Mouse (Mus musculus) cortical plate, adult 2 months (tissue): ENCODE data around the gene Phldb3. TPM values are rescaled to one million over a fixed set of nuclear protein-coding genes. Genes with fewer than 3 reads are reported as not detected.

Experiments used
- H3K27ac ChIP-seq: fragments of 200-500 bp; 2 replicates; pipeline ENCODE4 v1.5.1; 2012; ENCODE audit warnings: low read length, control low read depth, inconsistent platforms; ENCODE audit not compliant: insufficient read depth
- H3K4me1 ChIP-seq: fragments of 200-500 bp; 2 replicates; pipeline ENCODE4 v1.6.1; 2011; ENCODE audit warnings: low read length; ENCODE audit not compliant: control insufficient read depth, insufficient read depth
- H3K4me3 ChIP-seq: fragments of 200-500 bp; 2 replicates; pipeline ENCODE4 v1.5.1; 2011; ENCODE audit warnings: mild to moderate bottlenecking, low read length, control low read depth; ENCODE audit not compliant: insufficient read depth
- CTCF ChIP-seq: fragments of 200-500 bp; IDR thresholded peaks from 2 replicates; pipeline ENCODE4 v1.5.1; 2011; ENCODE audit warnings: mild to moderate bottlenecking, control low read depth, low read length; ENCODE audit not compliant: insufficient read depth; ENCODE audit errors: extremely low read depth
- POLR2A ChIP-seq: fragments of 200-500 bp; IDR thresholded peaks from 2 replicates; pipeline ENCODE4 v1.6.1; 2011; ENCODE audit warnings: mild to moderate bottlenecking, low read length, control low read depth; ENCODE audit not compliant: insufficient read depth; ENCODE audit errors: extremely low read depth
- polyA plus RNA-seq: library from polyadenylated mRNA; depleted of rRNA; stranded (reverse); fragments of >200 nt; gene quantifications from 2 replicates; pipeline ENCODE4 v1.2.3, GENCODE M21; 2012

Phldb3 gene
- polyA plus RNA-seq, 1 experiment, result 0.08 TPM

- Histone ChIP-seq H3K4me1 (no peaks in the 10 kb centered on the region), H3K27ac (no peak overlapping the region), H3K4me3 (no peak overlapping the region)
- TF ChIP-seq POLR2A (no peak), CTCF (no peak)
Measured at GRCm38 (mm10) chr7:24622967-24623366, 12.4 kb downstream of the Phldb3 start.

GRCm38 (mm10) chr7:24628685-24629610 is 18.4 kb downstream of the Phldb3 start:
- no peak overlapping the region for H3K27ac ChIP-seq
- H3K4me1 ChIP-seq, result no peaks in the 10 kb centered on the region
- H3K4me3 ChIP-seq, result no peak overlapping the region
- TF ChIP-seq POLR2A, result no peak
- TF ChIP-seq CTCF, result no peak

- Histone ChIP-seq H3K4me1 (no peaks in the 10 kb centered on the region), H3K27ac (no peak overlapping the region)
- TF ChIP-seq POLR2A (no peak), CTCF (no peak)
Measured at GRCm38 (mm10) chr7:24629672-24630071, 19.1 kb downstream of the Phldb3 start.

GRCm38 (mm10) chr7:24630116-24630880 is 19.7 kb downstream of the Phldb3 start:
- no peak for TF ChIP-seq CTCF
- TF ChIP-seq POLR2A, result no peak
- H3K27ac ChIP-seq, result no peak overlapping the region
- H3K4me3 ChIP-seq, result no peak overlapping the region
- H3K4me1 ChIP-seq, result no peaks in the 10 kb centered on the region

More at GRCm38 (mm10) chr7:24629672-24630071, 19.1 kb downstream of the Phldb3 start:
- no peak overlapping the region for H3K4me3 ChIP-seq

- no peak within 1 kb of the TSS for H3K4me3 ChIP-seq
- no peak for TF ChIP-seq CTCF
- TF ChIP-seq POLR2A, result no peak
- H3K27ac ChIP-seq, result no peak within 1 kb of the TSS
- H3K4me1 ChIP-seq, result no peaks in the 10 kb centered on the region
Measured at GRCm38 (mm10) chr7:24636264-24636663, 25.7 kb downstream of the Phldb3 start, which contains the start of gene Lypd3. Lypd3 (plus strand) TSS chr7:24636550.

GRCm38 (mm10) chr7:24637046-24637445 is 26.5 kb downstream of the Phldb3 start:
- Histone ChIP-seq H3K27ac (no peak overlapping the region), H3K4me1 (no peaks in the 10 kb centered on the region), H3K4me3 (no peak overlapping the region)
- no peak for TF ChIP-seq POLR2A
- TF ChIP-seq CTCF, result no peak

- Histone ChIP-seq H3K4me1 (no peaks in the 10 kb centered on the region), H3K27ac (no peak overlapping the region), H3K4me3 (no peak overlapping the region)
- TF ChIP-seq CTCF, result no peak
- TF ChIP-seq POLR2A, result no peak
Measured at GRCm38 (mm10) chr7:24638026-24638856, 27.7 kb downstream of the Phldb3 start.

- TF ChIP-seq POLR2A, result no peak
- no peak for TF ChIP-seq CTCF
- Histone ChIP-seq H3K4me3 (no peak overlapping the region), H3K27ac (no peak overlapping the region), H3K4me1 (no peaks in the 10 kb centered on the region; the same call in 1 of the 2 replicates)
Measured at GRCm38 (mm10) chr7:24640450-24640849, 29.9 kb downstream of the Phldb3 start.

GRCm38 (mm10) chr7:24642491-24642890 is 31.9 kb downstream of the Phldb3 start:
- TF ChIP-seq CTCF, result peak; percentile 53
- TF ChIP-seq POLR2A, result no peak
- H3K4me1 ChIP-seq, result no peaks in the 10 kb centered on the region; the same call in 1 of the 2 replicates
- H3K27ac ChIP-seq, result no peak overlapping the region
- no peak overlapping the region for H3K4me3 ChIP-seq
